Mouse (Mus musculus): ENCODE results near the gene Vmn1r207-ps.
"Not testable (repeated sequence)": the region's sequence is repeated elsewhere in the genome, so short reads cannot be mapped to it uniquely, and the experiment has no call there.

DNA sequence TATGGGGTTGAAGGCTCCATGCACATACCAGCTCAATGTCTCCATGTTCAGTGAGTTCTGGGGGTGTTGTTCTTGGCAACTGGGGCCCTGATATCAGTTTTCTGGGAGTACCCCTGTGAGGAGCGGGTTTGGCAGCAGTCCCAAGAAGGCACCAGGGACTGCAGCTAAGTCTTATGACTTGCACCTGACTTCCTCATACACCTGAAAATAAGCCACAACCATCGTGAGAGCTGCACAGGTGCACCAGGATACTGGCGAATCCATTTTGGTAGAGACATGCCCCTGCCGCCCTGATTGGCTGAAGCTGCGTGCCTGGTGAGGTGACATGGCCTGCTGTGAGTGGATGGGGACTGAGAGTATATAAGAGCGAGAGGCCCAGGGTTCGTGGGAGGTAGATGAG, 47.9 kb upstream of the Vmn1r207-ps start, which contains the start of gene Vmn1r208:
- TF ChIP-seq POLR2A (IDR thresholded peaks at IDR 0.05; ENCODE audit: borderline replicate concordance, low read depth, low read length); CTCF (IDR thresholded peaks at IDR 0.05; ENCODE audit: low read depth, low read length): not testable (repeated sequence)
